Mouse (Mus musculus): ENCODE measurements around the gene Tmem260. TPM values are rescaled to one million over a fixed set of nuclear protein-coding genes. Genes with fewer than 3 reads are reported as not detected.
"Not testable (repeated sequence)": the region's sequence is repeated elsewhere in the genome, so short reads cannot be mapped to it uniquely, and the experiment has no call there.

Tmem260 gene
- total RNA-seq (2021) = 10 to 100 TPM; 18.4 to 21.3 TPM

DNA sequence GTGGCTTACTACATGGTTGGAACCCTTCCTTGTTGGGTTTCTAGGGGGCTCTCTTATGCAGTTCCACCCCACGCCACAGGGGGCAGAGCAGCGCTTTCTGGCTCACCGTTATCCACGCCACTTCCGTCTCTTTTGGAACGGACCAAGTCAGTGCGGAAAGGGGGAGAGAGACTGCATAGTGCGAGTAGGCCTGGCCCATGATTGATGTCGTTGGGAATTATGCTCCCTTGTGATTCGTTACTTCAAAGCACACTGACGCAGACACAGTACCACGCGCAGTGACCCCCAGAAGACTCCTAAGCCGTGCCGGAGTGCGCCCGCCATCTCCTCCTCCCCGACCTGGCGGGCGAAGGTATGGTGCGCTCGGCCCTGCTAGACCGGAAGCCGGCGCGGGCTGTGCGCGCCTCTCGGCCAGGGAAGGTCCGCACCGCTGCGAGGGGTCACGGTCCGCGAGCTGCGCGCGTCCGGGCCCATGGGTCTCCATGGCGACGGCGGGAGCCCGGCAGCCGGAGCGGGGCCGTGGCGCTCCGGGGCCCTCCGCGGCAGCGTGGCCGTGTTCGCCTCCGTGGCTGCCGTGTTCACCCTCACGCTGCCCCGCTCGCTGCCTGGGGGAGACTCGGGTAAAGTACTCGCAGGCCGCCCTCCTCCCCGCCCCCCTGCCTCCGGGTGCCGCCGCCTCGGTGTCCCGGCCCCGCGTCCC is at the start of gene Tmem260:
TSS of gene Tmem260 (plus strand) at position 141 of the 700 bp plus-strand sequence.
- peak; percentile 96 for DNase-seq
- intact Hi-C loops (cut with DNase I) = loop anchor here (10.0 kb wide), 1 partner anchor 209 kb away; no protein-coding TSS in a partner anchor

DNA sequence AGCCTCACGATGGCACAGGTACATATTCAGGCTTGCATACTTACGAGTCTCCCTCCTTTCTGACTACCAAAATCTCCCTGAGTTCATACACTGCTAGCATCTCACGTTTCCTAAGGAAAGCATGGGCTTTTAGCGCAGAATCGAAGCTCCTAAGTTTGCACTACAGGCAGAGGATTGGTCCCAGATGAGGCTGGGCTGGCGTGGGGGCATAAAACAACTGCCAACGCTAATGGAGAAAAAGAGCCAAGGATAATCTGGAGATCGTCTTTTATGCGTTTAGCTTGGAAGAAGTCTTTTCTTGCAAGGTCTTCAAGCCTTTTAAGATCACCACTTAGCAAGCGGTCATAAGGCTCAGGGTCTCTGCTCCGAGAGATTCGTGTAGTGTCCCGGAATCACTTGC is 39.8 kb upstream of the Tmem260 start:
- intact Hi-C loops (cut with DNase I) = no loop called here
- DNase-seq = no peak

DNA sequence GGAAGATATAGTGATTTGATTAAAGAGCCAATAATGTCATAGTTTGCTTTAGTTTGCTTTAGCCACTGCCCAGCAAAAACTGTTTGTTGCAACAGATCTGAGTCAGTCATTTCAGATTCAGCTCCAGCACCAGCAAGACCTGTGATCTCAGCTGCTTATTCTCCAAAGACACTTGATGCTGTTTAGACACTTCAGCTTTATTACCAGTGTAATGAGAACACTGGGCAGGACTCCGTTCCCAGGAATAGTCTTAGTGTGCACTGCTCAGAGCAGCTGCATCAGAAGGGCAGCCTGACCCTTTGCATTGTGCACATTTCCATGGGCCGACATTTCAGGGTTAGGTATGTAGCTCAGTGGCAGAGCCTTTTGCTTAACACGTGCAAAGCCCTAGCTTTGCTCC is 28.9 kb upstream of the Tmem260 start:
- no peak for DNase-seq
- intact Hi-C loops (cut with DNase I) = no loop called here

DNA sequence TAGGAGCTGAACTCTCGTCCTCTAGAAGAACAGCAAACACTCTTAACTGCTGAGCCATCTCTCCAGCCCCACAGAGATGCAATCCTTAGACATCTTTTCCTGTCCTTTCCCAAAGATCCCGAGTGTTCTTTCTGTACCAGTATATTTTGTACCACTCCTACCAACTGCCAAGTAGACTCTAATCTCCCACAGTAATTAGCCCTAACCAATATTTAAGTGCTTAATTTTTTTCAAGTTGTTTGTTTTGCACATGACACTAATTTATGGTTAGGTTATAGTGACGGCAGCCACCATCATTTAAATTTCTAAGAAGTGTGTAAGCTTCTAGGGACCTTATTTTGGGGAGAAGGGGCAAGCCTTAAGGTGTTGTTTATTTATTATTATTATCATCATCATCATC is 27.7 kb upstream of the Tmem260 start:
- no peak for DNase-seq
- intact Hi-C loops (cut with DNase I) = no loop called here

DNA sequence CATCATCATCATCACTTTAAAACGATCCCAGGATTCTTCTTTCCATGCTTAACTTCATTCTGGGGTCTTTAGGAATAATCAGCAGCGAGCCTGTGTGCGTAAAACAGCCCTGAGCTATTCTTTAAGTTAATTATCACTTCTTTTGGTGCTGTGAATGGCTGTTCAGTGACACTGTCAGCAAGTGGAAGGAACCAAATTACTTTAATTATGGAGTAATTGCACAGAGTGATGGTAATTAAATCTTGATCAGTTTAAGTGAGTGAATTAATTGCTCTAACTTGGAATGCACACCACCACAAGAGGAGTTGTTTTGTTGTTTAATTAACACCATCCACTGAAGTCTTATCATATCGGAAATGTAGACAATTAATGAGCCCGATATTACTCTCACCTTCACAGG is 27.3 kb upstream of the Tmem260 start:
- intact Hi-C loops (cut with DNase I) = no loop called here
- DNase-seq = no peak

DNA sequence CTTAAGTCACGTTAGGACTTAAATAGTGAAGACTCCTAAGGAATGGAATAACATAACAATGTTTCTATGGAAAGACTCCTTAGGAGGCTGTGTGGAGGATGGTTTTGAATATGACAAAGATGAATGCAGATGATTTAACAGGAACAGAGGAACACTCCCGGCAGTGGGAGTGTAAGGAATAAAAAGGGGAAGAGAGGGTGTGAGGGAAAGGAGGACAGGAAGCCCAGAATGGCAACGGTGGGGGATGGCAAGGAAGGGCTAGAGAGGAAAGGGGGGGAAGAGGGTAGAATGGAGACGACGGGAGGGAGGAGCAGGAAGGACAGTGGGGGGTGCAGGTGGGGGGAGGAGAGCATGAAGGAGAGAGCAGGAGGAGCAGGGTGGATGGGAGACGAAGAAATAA is 24.4 kb upstream of the Tmem260 start:
- DNase-seq = no peak

DNA sequence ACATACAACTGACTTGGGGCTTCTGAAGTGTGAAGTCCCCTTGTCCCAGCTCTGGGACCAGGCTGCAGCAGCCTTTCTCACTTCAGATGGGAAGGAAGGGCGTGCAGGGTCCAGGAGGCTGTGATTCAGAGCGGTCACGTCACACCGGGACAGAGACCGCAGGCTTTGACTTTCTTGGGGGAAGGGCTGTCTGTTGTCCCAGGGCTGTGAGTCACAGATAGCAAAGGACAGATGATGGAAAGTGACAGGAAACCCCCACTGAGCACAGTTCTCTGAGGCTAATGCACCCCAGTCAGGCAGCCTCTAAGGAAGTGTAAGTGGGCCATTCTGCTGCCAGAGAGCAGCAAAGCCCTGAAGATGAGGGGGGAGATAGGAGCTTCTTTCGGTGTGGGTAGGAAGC is 23.9 kb upstream of the Tmem260 start:
- DNase-seq = no peak
- intact Hi-C loops (cut with DNase I) = no loop called here

More for the DNA sequence above, 24.4 kb upstream of the Tmem260 start:
- intact Hi-C loops (cut with DNase I) = no loop called here

DNA sequence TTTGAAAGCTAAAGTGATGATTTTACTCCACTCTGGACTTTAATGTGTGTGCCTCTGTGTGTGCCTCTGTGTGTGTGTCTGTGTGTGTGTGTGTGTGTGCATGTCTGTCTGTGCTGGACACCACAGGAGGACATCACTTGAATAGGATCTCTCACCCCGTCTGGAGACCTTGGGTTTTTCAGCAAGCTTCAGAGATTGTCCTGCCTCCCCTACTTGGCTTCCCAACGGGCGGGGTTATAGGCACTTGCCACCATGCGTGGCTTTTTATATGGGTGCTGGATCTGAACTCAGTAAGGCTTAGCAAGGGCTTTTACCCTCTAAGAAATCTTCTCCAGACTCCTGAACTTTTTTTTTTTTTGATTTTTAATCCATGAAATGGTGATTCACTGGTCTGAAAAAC is 23.5 kb upstream of the Tmem260 start:
- no peak for DNase-seq
- intact Hi-C loops (cut with DNase I) = no loop called here

DNA sequence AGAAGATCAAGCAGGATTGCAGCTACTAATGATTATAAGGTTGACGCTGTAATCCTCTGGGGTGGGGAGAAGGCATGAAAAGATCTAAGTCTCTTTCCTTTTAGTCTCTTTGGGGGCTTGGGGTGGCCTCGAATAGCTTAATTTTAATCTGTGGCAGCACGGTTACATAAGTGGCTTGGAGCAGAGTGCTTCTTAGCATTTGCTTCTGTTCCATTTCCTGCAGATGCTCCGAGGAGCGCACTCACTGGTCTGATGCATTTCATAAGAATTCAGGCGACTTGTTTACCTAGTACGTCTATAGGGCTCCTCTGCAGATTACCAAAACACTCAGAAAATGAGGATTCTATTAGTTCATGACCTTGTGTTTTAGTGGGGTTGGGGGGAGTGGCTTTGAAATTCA is 23.0 kb upstream of the Tmem260 start:
- DNase-seq = no peak
- intact Hi-C loops (cut with DNase I) = no loop called here

DNA sequence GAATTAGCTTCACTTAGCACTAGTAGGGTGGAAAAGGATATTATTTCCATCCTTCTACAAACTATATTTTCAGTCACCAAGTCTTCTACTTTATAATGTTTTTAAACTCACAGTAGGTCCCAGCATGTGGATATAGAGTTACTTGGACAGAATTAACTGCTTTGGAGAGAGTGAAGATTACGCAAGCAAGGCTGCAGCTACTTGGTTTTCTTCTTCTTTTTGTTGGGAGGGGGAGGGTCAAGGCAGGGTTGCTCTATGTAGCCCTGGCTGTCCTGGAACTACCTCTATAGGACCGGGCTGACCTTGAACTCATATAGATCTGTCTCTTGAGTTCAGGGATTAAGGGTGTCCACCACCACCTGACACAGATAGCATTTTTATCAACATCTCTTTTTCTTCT is 13.9 kb upstream of the Tmem260 start:
- no peak for DNase-seq
- intact Hi-C loops (cut with DNase I) = no loop called here

DNA sequence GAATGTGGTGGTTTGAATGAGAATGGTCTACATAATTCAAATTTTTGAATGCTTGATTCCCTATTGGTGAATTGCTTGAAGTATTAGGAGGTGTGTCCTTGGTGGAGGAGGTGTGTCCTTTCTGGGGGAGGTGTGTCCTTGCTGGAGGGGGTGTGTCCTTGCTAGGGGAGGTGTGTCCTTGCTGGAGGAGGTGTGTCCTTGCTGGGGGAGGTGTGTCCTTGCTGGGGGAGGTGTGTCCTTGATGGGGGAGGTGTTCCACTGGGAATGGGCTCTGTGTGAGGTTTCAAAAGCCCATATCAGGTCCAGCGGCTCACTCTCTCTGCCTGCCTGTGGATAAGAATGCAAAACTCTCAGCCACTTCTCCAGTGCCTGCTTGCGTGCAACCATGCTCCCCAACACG is 2.1 kb upstream of the Tmem260 start:
- intact Hi-C loops (cut with DNase I) = loop anchor here (10.0 kb wide), 1 partner anchor 211 kb away; no protein-coding TSS in a partner anchor
- DNase-seq = no peak

DNA sequence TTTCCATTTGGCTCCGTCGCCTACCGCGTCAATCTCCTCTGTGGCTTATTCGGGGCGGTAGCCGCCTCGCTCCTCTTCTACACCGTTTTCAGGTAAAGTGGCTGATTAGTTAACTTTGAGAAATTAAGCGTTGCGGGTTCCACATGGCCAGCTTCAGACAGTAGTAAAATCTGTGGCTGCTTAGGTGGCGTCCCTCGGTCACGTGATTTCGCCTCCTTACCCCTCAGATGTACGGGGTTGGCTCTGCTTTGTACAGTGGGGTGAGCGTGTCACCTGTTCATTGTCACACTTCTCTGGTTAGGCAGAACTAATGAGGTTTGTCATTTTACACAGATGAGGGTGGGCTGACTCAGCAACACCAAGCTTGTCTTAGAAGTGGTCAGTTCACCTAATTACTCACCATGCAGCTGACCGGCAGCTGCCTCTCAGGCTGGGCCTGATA is 6.1 kb downstream of the Tmem260 start:
- intact Hi-C loops (cut with DNase I) = no loop called here

DNA sequence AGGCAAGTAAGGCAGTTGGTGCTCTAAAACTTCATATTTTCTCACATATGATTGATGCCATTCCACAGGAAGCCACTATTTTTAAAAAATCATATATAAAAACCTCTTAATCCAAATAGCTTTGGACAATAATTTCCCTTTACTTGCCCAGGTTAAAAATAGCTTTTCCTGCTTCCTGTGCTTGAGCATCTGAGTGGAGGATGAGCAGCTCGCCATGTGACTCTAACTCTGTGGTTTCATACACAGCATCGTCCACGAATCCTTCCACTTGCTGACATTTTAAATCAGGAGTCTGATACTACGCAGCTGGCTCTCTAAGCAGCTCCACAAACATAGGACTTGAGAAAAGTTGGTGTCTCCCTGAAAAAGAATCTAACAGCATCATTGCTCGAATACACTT is 7.5 kb downstream of the Tmem260 start:
- no peak for DNase-seq
- intact Hi-C loops (cut with DNase I) = no loop called here

More for the DNA sequence above, 6.1 kb downstream of the Tmem260 start:
- DNase-seq = no peak

DNA sequence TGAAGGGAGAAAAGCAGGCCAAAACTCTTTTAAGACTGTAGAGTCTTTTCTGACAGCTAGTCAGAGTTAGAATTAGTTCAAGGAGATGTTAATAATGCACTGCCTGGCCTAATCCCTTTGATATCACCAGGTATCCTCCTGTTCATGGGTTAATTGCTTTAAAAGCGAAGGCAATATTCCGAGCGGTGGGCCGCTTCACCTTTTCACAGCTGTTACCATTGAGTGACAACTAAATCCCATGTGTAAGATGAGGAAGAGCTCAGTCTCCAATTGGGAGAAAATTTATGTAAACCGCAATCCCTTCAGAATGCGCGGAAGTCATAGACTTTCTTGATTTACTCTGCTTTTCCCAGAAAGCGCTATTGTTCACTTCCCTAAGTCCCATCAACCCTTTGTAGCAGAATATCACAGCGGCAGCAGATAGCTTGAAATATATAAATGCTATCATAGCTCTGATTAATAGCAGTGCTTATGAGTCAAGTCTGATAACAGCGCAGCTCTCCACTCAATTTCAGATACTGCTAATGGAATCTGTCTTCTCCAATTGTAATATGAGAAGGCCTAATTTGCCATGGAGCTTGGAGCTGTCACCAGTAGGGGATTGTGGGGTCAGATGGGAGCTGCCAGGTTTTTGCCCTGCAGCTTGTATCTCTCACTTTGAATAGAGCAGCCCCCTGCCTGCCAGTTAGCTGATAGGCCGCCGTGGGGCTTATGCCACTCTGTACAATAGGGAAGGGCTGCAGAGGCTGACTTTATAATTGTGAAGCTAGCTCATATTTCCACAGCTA is 10.6 kb downstream of the Tmem260 start:
- intact Hi-C loops (cut with DNase I) = no loop called here
- DNase-seq = peak; percentile 17

DNA sequence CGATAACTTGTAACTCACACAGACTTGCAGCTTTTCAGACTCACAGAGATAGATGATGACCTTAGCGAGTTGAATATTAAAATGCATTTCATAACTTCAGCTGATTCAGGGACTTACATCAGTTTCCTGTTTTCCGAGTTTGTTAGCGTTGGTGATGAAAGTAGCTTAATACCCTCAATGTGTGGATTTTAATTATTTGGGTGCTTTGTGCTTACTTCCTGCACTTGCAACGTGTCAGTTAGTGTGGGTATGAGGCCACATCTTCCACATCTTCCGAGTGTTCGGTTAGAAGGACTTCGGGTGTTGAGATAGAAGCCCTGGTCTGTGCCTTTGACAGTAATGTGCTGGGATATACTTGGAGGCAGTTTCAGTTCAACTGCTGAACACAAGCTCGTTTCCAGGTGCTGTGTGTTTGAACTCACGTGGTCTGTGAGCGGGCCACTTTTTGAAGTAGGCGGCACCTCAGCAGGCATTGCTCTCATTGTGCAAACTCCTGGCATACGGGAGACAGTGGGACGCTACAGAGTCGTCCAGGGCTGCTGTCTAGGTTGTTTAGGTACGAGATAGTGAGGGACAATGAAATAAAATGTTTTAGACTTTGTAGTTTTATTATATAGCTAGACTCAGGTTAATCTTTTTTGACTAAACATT is 11.5 kb downstream of the Tmem260 start:
- no peak for DNase-seq
- intact Hi-C loops (cut with DNase I) = no loop called here

DNA sequence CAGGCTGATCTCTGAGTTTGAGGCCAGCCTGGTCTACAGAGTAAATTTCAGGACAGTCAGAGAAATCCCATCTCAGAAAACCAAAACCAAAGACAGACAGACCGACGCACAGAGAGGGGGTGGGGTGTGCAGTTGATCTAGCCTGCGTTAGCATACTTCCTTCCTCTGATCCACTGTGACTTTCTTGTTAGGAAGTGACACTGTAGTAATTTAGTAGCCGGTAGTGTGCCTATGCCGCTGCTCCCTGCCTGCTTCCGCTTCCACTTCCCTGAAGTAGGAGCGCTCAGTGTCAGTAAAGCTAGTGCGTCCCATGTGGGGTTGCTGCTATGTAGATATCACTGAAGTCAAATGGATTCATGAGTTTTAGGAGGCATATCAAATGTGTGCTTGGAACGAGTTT is 13.0 kb downstream of the Tmem260 start:
- intact Hi-C loops (cut with DNase I) = no loop called here
- no peak for DNase-seq

DNA sequence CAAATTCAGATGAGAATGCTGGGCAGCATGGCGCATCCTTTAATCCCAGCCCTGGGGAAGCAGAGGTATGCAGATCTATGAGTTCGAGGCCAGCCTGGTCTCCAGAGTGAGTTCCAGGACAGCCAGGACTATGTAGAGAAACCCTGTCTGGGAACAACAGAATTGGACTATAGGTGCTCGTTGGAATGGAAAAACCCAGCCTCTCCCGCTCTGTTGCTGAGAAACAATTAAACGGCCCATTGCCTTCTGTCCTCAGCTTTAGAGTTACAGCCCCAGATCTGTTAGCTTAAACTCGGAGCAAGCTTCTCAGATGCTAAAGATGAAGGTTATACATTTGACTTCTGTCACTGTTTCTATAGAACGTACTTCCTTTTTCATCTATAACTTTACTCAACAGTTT is 22.4 kb downstream of the Tmem260 start:
- no peak for DNase-seq
- intact Hi-C loops (cut with DNase I) = no loop called here

DNA sequence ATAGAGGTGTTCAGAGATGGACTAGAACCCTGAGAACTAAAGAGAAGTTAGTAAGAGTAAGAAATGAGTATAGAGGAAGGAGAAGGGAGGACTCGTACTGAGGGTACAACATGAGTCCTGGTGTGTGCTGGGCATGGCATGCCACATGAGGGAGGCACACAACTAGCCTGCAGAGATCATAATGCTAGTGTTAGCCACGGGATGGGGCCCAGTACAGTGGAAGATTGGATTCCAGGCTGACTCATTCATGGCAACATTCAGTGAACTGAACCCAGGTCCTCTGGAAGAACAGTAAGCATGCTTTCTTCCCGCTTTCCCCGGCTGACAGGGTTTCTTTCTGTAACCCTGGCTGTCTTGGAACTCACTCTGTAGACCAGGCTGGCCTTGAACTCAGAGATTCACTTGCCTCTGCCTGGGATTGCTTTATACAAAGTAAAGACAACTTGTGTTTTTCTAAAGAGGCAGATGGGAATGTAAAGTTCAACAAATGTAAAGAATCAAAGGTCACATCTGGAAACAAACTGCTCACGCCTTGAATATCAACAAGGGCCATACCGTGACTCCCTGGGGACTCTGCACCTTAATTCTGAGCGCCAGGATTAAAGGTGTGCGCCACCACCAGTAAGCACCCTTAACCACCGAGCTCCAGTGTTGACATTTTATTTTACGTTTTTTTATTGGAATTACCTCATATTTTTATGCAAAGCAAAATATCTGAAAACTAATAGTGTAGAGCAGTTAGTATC is 25.0 kb downstream of the Tmem260 start:
- no peak for DNase-seq
- intact Hi-C loops (cut with DNase I) = no loop called here

DNA sequence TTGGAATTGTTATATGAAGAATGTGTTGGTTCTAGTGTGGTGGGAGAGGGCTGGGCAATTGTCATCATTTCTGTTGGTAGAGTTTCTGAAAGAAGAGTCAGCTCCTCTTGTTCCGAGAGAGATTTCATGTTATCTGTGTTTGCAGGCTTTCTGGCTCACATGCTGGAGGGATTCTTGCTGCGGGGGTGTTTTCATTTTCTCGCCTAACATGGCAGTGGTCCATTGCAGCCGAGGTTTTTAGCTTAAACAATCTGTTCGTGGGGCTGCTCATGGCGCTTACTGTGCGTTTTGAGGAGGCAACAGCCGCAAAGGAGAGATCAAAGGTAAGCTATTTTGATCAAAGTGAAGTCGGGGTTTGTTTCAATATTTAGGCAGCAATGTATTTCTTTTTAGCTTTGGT is 26.3 kb downstream of the Tmem260 start:
- no peak for DNase-seq
- intact Hi-C loops (cut with DNase I) = no loop called here

DNA sequence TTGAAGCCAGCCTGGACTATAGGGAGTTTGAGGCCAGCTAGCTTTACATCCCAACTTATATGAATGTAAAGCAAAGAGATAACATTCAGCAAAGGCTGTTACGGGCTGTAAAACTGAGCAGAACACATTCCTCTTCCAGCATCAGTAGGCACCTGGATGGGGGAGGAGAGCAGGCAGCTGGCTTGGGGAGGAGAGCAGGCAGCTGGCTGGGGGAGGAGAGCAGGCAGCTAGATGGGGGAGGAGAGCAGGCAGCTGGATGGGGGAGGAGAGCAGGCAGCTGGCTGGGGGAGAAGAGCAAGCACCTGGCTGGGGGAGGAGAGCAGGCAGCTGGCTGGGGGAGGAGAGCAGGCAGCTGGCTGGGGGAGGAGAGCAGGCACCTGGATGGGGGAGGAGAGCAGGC is 29.4 kb downstream of the Tmem260 start:
- intact Hi-C loops (cut with DNase I) = no loop called here
- DNase-seq = no peak

DNA sequence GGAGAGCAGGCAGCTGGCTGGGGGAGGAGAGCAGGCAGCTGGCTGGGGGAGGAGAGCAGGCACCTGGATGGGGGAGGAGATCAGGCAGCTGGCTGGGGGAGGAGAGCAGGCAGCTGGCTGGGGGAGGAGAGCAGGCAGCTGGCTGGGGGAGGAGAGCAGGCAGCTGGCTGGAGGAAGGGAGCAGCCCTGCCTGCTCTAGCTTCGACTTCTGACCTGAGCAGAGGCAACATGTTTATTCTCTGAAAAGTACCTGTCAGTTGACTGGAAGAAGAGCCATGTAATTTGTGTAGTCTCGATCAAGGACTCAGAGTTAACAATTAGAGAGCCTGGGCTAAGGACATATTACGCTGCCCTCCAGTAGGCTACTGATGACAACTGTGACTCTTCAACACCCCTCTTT is 29.9 kb downstream of the Tmem260 start:
- DNase-seq; intact Hi-C loops (cut with DNase I): not testable (repeated sequence)

All from left cerebral cortex, postnatal 4 days (tissue).